Mouse (Mus musculus) mouse embryonic stem cell (cell line): ENCODE data around the gene Ppp2r5b.

Source experiments
- in situ Hi-C, 2 experiments: fragments of 300-500 bp; cut with MboI; formaldehyde crosslinking; loops; 1 replicate in 1 of 2; 3 replicates in 1 of 2; pipeline ENCODE4 v1.14.3; 2019 to 2020; ENCODE audit warnings: low sequenced_read_pairs in 2 of 2, low pct_unique_long_range_greater_than_20kb in 1 of 2, mixed read lengths in 1 of 2; ENCODE audit not compliant: unreplicated experiment in 1 of 2

Gene Ppp2r5b

DNA sequence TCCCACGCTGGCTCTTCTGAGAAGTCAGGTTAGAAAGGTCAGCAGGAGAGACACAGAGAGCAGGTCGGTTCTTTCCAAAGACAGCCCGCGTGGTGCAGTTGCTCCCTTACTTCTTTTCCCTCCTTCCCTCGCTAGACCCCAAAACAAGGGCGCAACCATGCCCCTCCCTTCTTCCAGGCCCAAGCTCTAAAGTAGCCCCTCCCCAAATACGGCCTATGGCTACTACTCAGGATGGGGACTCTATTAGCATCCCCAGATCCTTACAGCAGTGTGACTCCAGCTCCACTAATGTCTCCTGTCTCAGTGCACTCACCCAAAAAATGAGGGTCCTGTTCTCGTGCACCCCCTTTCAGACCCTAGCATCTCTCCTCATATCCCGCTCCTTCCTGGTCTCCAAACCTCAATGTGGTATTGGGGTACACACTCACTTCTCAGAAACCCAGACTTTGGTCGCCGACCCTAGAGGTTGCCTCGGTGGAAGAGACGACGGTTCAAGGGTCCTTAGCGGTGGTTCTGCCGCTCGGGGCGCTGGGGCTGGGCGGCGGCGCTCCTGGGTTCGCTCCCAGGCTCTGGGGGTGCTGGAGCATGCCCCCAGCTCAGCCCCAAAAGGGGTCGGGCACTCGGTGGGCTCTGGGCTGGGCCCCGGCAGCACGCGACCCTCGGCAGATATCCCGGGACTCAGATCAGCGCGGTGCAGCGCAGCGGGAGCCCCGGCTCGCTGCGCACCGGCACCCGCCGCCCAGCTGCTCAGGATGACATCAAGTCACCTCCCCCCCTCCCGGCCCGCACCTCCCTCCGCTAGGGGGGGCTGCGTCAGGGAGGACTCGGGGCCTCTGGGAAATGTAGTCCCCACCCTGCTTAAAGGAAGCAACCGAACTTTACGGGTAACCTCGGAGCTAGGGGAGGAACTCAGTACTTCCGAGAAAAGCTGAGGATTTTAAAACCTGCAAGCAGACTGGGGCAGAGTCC, at the start of gene Ppp2r5b:
Gene Ppp2r5b (minus strand): TSS at position 789 of the 969 bp plus-strand sequence.
- in situ Hi-C loops: no loop called here

DNA sequence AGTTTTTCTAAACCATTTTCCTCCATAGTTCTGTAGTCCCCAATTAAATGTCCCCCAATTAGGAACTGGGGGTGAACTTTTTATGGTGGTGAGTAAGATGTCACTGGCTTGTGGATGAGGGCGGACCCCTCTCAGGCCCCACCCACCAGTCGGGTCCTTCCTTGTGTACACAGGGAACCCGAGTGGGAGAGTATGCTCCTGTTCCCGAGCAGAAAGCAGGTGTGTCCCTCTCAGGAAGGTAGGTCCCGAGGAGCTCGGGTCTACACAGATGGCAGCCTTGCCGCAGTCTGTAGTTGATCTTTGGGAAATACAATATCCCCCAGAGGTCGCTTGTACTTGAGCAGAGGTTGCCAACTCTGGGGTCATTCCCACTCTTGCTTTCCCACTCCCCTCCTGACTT, 49.6 kb upstream of the Ppp2r5b start:
- in situ Hi-C loops: no loop called here

DNA sequence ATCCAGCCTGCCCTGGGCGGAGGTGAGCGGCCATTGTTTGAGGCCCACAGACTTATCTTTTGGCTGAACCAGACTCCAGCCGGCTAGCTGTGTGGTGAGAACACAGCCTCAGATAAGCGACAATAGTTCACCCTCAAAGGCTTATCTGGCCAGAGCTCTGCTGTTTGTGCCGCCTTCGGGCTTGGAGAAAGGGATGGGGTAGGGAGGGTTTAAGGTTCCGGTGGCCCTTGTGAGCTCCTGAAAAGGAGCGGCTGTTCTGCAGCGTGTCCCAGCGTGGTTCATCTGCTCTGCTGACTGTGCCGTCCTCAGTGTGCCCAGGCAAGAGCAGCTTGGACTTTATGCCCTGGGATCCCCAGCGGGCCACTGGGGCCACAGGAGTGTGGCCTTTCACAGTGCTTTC, 48.8 kb upstream of the Ppp2r5b start:
- in situ Hi-C loops: no loop called here

DNA sequence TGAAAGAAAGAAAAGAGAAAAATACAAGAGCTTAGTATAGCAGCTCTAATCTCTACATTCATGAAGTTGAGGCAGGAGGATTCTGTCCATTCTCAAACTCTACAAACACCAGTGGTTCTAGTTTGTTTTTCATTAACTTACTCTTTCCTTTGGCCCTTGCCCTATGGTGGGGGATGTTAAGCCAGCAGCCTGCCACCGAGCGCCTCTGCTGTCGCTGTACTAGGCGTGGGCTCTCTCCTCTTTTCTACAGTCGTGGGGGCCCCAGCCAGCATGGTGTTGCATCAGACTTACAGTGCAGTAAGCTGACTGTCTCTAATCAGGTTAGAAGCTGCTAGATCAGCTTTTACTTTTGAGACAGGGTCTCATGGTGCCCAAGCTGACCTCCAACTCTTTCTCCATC, 47.3 kb upstream of the Ppp2r5b start:
- in situ Hi-C loops: no loop called here

DNA sequence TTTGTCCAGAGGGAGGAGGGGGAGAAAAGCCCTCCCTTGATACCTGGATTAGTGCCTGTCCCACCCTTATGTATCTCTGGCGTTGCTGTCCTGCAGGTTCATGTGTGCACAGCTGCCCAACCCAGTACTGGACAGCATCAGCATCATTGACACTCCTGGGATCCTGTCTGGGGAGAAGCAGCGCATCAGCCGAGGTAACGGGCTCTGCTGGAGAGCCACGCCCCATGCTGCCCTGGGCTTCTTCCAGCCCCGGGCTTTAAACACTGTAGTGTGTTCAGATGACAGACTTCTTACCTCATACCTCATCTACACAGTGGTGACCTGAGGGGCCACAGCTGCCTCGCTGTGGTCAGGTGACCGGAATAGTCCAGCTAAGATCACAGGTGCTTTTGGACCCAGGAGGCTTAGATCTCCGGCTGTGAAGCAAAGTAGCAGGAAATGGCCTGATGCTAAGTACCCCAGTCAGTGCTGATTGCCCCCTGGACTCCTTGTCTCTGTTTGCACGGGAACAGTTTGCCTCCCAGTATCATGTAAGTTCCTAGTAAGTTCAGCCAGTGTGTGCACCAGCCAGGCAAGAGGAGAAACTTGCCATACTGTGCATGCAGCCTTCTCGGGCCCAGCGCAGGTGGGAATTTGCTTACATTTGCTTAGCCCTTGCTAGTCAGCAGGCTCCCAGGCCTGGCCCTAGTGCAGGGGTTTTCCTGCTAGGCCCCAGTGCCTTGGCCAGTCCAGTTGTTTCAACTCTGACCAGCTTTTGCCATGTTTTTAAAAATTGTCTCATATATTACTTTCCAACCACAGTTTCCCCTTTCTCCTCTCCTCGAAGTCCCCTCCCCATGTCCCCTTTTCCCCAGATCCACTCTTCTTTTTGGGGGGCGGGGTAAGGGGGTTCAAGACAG, 45.7 kb upstream of the Ppp2r5b start:
- in situ Hi-C loops: no loop called here

DNA sequence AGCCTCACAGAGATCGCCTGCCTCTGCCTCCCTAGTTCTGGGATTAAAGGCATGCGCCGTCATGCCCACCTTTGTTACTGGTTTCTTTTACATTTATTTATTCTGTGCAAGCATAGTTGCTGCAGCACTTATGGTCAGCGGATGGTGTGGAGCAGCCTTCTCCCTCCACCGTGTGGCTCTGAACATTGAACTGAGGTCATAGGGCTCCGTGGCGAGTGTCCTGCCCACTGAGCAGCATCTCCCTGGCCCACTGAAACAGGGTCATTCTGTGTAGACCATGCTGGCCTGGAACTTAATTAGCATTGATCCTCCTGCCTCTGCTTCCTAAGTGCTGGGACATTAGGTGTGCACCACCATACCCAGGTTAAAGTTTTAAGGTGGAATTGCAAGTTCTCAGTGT, 44.9 kb upstream of the Ppp2r5b start:
- in situ Hi-C loops: no loop called here

DNA sequence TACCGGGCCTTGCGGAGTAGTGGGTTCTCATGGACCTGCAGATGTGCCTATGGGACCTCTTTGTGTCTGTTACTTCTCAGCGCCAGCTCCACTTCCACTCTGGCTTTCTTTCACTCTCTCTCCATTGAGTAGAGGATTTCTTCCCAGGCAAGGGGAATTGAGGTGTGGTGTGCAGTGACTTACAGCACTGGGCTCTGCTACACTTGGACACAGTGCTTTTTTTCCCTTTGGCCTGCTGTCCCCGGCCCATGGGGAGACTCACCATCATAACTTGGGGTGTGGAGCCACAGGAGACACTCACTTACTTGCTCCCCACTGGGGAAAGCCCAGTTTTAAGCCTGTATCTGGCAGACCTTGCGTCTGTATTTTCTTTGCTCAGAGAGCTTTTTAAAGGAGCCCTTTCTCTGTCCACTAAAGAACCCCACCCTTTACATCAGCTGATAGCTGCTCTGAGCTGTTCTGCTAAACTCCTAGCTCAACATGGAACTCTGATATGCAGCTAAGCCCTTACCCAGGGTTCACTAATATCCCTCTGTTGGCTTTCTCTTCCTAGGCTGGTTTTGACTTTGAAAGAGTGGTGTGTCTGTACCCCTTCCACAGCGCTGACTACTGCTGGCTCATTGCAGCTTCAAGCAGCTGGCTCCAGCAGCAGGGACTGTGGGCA, 43.9 kb upstream of the Ppp2r5b start:
- in situ Hi-C loops: no loop called here

DNA sequence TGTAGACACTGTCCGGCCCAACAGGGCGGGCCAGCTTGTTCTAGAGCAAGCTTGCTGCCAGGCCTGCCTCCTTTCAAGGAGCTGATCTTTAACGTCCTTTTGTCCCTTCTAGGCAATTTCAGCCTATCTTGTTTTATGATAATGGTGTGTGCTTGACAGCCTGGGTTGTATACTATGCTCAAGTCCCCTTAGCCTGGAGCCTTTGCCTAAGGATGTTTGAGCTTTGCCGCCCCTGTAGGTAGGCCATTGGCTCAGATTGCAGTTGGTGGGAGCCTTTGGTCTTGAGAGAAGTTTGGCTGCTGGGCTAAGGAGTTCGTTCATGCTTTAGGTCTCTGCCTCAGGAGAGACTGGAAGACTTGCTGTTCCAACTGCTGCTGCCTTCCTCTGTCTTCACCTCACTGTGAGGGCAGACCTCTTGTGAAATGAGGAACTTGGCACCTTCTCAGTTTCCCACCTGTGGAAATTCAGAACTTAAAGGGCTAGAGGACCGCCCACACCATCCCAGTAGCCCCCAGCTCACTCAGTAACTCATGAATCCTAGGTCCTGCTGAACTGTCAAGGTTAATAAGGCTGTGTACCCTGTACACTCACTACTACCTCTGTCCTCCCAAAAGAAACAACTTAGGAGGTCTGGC, 42.9 kb upstream of the Ppp2r5b start:
- in situ Hi-C loops: no loop called here

DNA sequence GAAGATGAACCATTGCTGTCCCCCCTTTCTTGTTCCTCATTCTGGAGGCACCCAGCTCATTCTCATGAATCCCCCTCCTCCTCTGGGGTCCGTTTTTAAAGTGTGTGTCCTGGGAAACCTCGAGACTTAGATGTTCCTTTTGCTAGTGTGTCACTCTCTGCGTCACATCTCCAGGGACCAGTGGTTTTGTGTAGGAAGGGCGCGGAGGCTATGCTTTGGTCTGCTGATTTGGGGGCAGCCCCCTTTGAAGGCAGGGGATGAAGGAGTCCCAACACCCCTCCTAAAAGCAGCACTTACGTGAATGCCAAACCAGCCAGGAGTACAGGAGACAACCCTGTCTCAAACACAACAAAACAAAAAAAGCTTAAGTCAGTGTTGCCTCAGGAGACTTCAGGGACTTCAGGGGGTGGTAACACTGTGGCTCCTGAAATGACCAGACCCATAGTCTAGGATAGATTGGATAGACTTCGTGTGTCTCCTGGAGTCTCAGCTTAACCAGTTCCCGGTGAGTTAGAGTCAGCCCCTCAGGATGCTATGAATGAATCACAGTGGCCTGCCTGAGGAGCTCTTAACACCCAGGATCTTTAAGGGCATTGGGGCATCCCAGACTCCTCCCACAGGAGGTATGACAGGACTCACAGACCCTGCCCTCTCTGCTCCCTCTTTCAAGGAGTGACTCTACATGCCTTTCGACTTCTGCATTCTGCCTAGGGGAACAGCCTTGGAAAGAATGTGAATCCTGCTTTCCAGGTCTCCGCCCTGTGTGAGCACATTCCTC, 42.2 kb upstream of the Ppp2r5b start:
- in situ Hi-C loops: no loop called here

DNA sequence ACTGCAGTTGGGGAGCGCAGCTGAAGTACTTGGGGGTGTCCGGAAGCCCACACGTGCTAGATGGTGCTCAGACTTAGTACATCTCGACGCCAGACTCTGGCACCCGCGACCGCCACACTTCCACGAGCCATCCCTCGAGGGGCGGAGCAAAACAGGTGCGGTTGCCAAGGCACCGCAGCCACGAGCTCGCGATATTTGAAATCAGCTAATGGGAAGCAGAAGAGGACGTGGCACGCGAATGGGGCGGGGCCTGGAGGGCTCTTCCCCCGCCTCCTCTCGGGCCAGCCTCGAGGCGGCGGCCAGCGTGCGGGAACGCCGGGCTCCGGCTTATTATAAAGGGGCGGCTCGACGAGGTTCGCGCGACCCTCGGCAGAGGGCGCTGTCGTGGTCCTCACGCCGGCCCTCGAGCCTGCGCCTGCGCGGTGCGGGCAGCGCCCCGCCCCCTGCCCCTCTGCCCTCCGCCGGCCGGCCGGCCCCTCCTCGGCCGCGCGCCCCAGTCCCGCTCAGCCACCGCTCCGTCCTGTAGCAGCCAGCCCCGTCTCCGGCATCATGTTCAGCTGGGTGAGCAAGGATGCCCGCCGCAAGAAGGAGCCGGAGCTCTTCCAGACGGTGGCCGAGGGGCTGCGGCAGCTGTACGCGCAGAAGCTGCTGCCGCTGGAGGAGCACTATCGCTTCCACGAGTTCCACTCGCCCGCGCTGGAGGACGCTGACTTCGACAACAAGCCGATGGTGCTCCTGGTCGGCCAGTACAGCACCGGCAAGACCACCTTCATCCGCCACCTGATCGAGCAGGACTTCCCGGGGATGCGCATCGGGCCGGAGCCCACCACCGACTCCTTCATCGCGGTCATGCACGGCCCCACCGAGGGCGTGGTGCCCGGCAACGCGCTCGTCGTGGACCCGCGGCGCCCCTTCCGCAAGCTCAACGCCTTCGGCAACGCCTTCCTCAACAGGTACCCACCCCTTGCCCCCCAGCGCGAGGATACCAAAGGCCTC, 41.1 kb upstream of the Ppp2r5b start, which contains the start of gene Ehd1:
Gene Ehd1 (plus strand): TSS at position 300 of the 996 bp plus-strand sequence.
- in situ Hi-C loops: no loop called here

DNA sequence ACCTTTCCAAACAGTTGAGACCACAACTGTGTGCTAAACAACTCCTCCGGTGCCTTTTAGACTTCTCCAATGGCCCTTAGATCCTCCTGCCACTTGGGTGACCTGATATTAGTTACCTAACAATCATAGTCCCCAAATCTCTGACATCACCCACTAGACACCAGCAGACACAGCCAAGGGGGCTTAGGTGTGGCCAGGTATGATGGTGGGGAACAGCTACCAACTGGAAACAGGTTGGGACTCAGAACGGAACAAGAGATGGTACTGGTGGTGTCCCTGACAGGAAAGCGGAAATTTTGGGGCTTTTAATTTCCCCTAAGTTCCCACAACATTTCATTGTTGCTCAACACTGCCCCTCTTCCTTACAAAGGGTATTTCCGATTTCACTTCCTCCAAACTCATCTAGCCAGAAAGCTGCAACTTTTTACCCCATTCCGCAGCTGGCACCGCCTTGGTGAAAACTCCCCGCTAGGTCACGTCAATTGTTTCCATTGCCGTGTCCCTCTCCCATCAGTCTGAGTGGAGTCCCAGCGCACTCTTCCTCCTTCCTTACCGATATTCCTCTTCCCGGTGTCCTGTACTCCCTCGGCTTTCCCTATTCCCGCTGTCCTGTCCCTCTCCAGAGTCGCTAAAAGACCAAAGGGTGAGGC, 40.2 kb upstream of the Ppp2r5b start:
- in situ Hi-C loops: no loop called here

DNA sequence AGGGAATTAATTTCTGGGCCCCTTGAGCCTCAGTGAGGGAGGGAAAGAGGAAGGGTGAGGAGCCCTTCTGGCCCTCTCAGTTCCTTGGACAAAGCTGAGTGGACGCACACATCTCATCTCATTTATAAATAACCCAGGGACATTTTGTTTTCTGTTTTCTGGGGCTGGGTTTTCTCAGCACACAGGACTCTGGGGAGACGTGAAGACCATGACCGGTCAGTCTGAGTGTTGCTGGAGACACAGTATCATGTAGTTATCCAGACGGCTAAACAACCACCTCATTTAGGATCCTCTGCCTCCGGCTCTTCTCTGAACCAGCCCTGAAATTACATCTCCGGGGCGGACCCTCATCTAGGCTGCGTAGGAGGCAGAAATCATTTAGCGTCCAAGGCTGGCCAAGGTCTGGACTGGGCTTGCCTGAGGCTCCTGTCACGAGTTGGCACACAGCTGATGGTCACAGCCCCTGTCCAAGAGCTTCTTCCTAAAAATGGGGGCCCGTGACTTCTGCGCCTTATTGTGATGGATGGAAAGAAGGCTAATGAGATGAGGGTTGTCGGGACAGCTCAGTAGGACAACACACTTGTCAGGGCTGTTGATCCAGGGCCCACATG, 38.4 kb upstream of the Ppp2r5b start:
- in situ Hi-C loops: loop anchor here (5.0 kb wide), 1 partner anchor 33 kb away; the partner anchor contains the start of gene Cdc42bpg (in 2 of the 2)

DNA sequence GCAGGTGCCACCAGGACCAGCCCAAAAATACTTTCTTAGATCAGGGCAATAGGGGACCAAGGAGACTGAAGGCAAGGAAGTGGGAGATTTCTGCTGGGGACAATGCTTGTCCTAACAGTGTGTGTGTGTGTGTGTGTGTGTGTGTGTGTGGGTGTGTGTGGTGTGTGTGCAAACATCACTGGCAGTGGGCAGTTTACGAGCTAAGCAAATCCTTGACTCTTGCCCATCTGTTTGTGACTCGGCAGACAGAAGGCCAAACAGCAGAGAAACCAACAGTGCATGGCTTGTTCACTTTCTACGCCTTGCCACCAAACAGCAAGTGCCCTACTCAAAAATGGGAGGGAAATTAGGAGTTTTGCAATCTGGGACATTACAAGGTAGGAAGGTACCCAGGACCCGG, 37.9 kb upstream of the Ppp2r5b start:
- in situ Hi-C loops: loop anchor here (5.0 kb wide), 1 partner anchor 34 kb away; the partner anchor contains the start of gene Cdc42bpg (in 2 of the 2)

DNA sequence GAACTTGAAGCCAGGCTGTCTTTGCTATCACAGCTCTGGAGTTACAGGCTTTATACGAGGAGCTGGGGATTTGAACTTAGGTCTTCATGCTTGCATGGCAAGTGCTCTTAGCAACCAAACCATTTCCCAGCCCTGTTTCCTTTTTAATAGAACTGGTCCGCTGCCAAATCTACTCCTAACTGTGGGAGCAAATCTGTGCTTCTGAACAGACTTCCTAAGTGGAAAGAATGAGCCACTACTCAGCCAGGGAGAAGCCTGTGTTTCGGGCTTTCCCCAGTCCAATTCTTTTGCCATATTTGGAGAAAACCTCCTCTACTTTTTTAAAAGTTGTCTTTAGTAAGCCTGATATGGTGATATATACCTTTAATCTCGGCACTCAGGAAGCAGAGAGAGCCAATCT, 37.1 kb upstream of the Ppp2r5b start:
- in situ Hi-C loops: loop anchor here (5.0 kb wide), 1 partner anchor 35 kb away; the partner anchor contains the start of gene Cdc42bpg (in 2 of the 2)

DNA sequence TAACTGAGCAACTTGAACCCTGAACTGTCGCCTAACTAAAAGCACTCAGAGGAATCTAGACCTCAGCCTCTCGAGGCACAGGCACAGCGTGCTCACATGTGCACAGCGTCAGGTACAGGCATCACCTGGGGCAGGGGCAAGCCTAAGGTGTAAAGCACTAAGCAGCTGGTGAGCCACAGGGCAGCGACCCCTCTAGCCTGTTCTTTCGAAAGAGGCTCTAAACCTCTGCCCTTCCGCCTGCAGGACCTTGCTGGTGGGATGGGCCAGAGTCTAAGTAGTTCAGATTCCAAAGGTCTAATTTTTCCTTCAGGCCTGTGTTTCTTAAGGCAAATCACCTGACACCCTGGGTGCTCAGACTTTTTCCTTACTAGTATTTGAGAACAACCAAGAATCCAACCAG, 36.4 kb upstream of the Ppp2r5b start:
- in situ Hi-C loops: loop anchor here (5.0 kb wide), 1 partner anchor 35 kb away; the partner anchor contains the start of gene Cdc42bpg (in 2 of the 2)
